Mouse (Mus musculus) monocyte, adult 2 months (primary cell): ENCODE results near the gene Rhno1.
"Not testable (repeated sequence)": the region's sequence is repeated elsewhere in the genome, so short reads cannot be mapped to it uniquely, and the experiment has no call there.

Source experiments
- DNase-seq, 2 experiments: peaks; one replicate each; pipeline ENCODE4 v3.0.0; 2022; ENCODE audit warnings: low spot score in 2 of 2, low read depth in 1 of 2

Gene Rhno1

GRCm38 (mm10) chr6:128362381-128363006 is at the start of gene Rhno1, which contains the start of gene Foxm1:
Gene Rhno1, minus strand, starts transcription at chr6:128362911.
Gene Foxm1, plus strand, starts transcription at chr6:128362967.
- DNase-seq = peak in 1 of 2 experiments; percentile 67

GRCm38 (mm10) chr6:128411115-128411514 is 48.4 kb upstream of the Rhno1 start:
- DNase-seq = peak; percentile 33 to 64

DNA sequence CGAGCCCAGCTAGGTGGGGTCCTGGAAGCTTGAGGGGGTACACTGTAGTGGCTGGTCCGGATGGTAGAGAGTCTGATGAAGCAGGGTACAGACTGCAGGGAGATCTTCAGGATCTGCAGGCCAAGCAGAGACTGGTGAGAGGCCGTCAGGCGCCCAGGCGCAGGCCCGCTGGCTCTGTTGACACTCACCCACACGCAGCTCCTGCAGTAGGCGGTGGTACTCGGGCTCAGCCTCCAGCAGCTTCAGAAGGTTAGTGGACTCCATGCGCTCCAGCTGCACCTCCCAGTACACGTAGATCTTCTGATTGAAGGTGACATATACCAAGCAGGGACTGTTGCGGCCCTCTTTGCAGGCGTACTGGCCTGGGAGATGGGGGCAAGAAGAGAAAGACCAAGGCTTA is 47.6 kb upstream of the Rhno1 start:
- no peak for DNase-seq

DNA sequence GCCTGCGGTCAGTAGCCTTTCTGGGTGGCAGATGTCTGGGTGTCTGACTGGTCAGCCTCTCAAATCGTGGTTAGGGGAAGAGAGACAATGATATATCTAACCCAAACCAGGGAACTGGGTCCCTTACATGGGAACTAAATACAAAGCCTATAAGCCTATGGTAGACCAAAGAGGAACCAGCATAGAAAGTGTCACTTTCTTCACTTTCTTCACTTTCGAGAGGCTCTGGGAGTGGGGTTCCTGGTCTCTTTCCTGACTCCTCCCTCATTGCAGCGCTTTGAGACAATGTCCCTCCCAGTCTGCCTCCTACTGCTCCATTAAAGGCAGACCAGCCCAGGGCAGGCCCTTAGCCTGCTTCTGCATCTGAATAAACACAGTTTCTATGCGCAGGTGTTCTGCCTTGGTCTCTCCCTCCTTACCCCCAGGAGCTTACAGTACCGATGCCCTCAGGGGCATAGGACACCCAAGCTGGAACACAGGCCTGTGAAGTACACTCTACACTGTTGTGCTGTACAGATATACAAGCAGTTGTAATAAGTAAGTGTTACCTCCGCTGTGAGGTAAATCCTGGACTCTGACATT is 45.9 kb upstream of the Rhno1 start:
- DNase-seq = no peak

DNA sequence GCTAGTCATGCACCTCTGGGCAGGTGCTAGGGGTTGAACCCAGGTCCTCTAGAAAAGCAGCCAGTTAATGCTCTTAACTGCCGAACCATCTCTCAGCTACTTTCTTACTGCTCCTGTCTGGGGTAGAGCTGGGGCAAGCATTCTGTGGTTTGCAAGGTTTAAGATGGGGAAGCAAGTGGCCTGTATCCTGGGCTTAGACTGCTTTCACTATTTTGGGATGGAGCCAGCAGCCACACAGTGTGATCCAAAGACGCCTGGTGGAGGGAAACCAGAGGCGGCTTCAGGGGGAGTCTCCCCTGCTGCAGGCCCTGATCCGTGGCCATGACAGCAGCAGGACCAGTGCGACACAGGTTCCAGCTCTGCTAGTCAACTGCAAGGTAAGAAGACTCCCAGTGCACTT is 42.0 kb upstream of the Rhno1 start:
- no peak for DNase-seq

- DNase-seq = no peak
Measured at GRCm38 (mm10) chr6:128399421-128400185, 36.9 kb upstream of the Rhno1 start.

DNA sequence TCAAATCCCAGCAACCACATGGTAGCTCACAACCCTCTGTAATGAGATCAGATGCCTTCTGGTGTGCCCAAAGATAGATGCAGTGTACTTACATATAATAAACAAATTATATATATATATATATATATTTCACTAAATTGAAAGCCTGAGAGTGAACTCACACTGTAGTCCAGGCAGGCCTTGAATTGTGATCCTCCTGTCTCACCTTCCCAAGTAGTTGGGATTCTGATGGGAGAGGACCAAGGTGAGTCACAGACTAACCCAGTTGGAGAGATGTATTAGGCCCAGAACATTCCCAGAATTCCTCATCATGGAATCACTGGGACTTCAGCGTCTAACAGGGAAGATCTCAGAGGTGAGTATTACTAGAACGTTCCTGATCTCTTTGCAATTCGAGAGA is 36.3 kb upstream of the Rhno1 start, which contains the start of gene Nrip2:
Gene Nrip2, plus strand, starts transcription at position 301 of the 400 bp plus-strand sequence.
- no peak for DNase-seq

DNA sequence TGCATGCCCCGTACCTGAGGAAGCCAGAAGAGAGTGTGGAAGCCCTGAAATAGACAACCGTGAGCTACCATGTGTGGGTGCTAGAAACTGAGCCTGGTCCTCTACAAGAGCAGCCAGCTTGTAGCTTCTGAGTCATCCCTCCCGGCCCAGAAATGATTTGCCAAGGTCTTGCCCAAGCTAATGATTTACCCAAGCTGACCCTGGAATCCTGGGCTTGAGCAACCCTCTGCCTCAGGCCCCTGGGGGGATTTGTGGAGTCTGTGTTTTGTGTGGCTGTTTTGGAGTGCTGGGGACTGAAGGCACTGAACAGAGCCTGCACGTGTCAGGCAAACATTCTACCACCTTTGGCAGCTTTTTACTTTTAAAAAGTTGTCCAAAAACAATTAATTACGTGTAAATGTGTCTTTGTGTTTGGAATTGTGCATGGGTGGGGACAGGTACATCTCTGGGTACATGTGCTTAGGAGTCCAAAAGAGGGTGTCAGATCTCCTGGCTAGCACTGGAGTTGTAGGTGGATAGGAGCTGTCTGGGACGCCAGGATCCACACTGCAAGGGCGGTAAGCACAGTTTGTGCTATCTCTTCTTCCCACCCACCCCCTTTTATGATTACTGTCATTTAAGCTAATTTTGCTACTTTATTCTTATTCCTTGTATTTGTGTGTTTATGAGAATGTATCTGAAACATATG is 35.0 kb upstream of the Rhno1 start:
- no peak for DNase-seq

GRCm38 (mm10) chr6:128390683-128391082 is 28.0 kb upstream of the Rhno1 start:
- DNase-seq = no peak

- DNase-seq = no peak
Measured at GRCm38 (mm10) chr6:128389185-128389584, 26.5 kb upstream of the Rhno1 start.

DNA sequence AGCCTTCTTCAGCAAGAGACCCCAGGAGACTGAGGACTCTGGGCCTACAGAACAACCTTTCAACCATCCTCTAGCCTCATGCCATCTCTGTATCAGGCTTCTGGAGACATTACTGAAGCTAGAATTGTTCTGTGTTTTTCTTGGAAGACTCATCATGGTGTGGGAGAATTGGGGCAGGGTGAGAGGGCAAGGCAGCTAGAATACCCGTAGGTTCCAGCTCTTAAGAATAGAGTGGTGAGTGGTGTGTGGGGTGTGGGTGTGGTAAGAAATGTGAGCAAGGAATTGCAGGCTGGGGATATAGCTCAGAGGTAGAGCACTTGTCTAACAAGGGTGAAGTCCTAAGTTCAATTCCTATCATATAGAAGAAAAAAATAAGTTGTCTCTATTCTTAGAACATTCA is 22.3 kb upstream of the Rhno1 start:
- DNase-seq = no peak

- DNase-seq = no peak
Measured at GRCm38 (mm10) chr6:128383752-128384151, 21.0 kb upstream of the Rhno1 start.

- DNase-seq = peak; percentile 26 to 37
Measured at GRCm38 (mm10) chr6:128381254-128381653, 18.5 kb upstream of the Rhno1 start.

DNA sequence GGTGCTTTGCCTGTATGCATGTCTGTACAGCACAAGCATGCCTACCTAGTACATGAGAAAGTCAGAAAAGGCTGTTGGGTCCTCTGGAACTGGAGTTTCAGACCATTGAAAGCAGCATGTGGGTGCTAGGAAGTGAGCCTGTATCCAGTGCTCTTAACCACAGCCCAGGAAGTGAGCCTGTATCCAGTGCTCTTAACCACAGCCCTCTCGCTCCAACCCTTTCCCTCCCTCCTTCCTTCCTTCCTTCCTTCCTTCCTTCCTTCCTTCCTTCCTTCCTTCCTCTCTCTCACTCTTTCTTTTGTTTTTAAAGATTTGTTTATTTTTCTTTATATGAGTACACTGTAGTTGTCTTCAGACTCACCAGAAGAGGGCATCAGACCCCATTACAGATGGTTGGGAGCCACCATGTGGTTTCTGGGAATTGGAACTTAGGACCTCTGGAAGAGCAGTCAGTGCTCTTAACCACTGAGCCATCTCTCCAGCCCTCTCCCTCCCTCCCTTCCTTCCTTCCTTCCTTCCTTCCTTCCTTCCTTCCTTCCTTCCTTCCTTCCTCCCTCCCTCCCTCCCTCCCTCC is 18.0 kb upstream of the Rhno1 start:
- not testable (repeated sequence) for DNase-seq

DNA sequence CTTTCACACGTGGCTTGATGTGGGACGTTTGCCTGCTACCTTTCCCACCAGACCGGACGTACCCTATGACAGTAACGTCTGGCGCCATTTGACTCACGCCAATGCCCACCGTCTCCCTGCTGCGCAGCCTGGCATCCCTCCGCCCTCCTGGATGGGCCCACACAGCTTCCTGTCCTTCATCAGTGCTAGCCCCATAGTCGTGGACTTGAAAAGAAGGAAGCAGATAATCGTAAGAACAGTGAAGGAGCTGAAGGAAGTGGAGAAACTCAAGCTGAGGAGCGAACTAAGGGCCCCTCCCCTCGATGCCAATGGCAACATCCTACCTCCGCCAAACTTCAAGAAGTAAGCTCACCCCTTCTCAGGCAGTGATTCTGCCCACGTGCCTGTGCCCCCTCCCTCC is 16.9 kb upstream of the Rhno1 start:
- DNase-seq = no peak

- no peak for DNase-seq
Measured at GRCm38 (mm10) chr6:128376371-128377085, 13.8 kb upstream of the Rhno1 start.

GRCm38 (mm10) chr6:128375192-128375591 is 12.5 kb upstream of the Rhno1 start, which contains the start of the genes Tex52 and Gm44596:
Gene Tex52, plus strand, starts transcription at chr6:128375456.
Gene Gm44596, plus strand, starts transcription at chr6:128375503.
- DNase-seq = no peak

DNA sequence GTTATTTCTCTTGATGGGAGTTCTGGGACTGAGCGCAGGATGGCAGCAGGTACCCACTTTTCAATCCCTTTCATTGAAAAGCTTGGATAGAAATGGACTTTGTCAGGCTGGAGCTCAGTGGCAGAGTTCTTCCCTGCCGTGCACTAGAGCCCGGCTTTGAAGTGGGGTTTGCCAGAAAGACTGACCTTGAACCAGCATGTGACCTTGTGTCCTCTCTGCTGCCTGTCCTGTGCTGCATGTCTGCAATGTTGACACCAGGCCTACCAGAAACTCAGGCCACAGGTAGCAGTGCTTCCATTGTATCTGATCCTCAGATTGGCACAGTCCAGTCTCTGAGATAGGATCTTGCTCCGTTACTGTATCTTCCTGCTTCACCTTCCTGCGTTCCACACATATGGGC is 7.3 kb upstream of the Rhno1 start:
- no peak for DNase-seq

- DNase-seq = no peak
Measured at GRCm38 (mm10) chr6:128366466-128366865, 3.8 kb upstream of the Rhno1 start.

- DNase-seq = no peak
Measured at GRCm38 (mm10) chr6:128364721-128365120, 2.0 kb upstream of the Rhno1 start.
